Mouse (Mus musculus) heart, embryonic 12.5 days (tissue): Measurements from ENCODE around the gene Tram1l1. TPM values are rescaled to one million over a fixed set of nuclear protein-coding genes. Genes with fewer than 3 reads are reported as not detected.

Source experiments
- polyA plus RNA-seq: library from polyadenylated mRNA; unstranded; fragments of >200 nt; fragmentation: Nextera tagmentation; extraction: Ambion mirVana; gene quantifications from 2 replicates; pipeline ENCODE4 v1.2.1, GENCODE M21; 2016

Tram1l1 gene
- polyA plus RNA-seq, 1 experiment from 2014 or later: 4.8 TPM

Other genes starting within 250 kb of the Tram1l1 start
- gene 1700006A11Rik, start 105.2 kb downstream of the Tram1l1 start, polyA plus RNA-seq: not detected in 2 replicates